Mouse (Mus musculus) small intestine, adult 2 months (tissue): ENCODE measurements around the gene Gper1.

Source experiments
- CTCF ChIP-seq: fragments of 200-500 bp; IDR thresholded peaks from 2 replicates; pipeline ENCODE4 v1.5.1; 2012; ENCODE audit warnings: low read depth, mild to moderate bottlenecking, control low read depth, inconsistent platforms, low read length, moderate library complexity, mixed read lengths; ENCODE audit not compliant: insufficient replicate concordance, insufficient read length; ENCODE audit errors: extremely low read depth
- POLR2A ChIP-seq: fragments of 200-500 bp; IDR thresholded peaks from 2 replicates; pipeline ENCODE4 v1.6.1; 2012; ENCODE audit warnings: low read depth, mild to moderate bottlenecking, control low read depth, inconsistent platforms, low read length, moderate library complexity

DNA sequence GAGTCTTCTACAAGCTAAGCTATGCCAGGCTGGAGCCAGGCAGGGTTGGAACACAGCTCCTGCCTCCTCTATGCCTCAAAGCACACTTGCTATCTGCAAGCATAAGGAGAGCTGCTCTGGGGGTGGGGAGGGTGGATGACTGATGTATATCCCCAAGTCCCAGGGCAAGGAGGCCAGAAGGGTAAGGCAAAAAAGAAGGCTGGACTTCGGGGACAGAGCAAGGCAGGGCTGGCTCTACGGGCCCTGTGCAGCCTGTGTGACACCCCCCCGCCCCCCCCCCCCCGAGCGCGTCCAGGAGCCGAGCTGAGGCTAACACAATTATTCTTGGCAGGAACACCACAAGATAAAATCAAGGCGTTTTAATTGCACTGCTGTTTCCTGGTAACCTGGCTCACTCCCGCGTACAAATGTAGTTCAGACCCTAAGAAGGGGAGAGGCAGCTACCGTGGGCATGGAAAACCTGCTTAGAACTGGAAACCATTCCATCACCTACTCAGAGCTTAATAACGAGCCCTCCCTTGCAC, 6.9 kb downstream of the Gper1 start:
- TF ChIP-seq POLR2A (no peak), CTCF (no peak)
